Mouse (Mus musculus) thymus, adult 2 months (tissue): ENCODE measurements around the gene Tor1aip2.

Experiments
- CTCF ChIP-seq: fragments of 200-500 bp; IDR thresholded peaks from 2 replicates; pipeline ENCODE4 v1.5.1; 2012; ENCODE audit warnings: mild to moderate bottlenecking, control low read depth, low read length, moderate library complexity, borderline replicate concordance; ENCODE audit not compliant: control insufficient read depth, poor library complexity, insufficient read depth; ENCODE audit errors: extremely low read depth
- POLR2A ChIP-seq: fragments of 200-500 bp; IDR thresholded peaks from 2 replicates; pipeline ENCODE4 v1.6.1; 2012; ENCODE audit warnings: mild to moderate bottlenecking, low read length, control low read depth, moderate library complexity; ENCODE audit not compliant: control insufficient read depth, poor library complexity, insufficient read depth; ENCODE audit errors: extremely low read depth

DNA sequence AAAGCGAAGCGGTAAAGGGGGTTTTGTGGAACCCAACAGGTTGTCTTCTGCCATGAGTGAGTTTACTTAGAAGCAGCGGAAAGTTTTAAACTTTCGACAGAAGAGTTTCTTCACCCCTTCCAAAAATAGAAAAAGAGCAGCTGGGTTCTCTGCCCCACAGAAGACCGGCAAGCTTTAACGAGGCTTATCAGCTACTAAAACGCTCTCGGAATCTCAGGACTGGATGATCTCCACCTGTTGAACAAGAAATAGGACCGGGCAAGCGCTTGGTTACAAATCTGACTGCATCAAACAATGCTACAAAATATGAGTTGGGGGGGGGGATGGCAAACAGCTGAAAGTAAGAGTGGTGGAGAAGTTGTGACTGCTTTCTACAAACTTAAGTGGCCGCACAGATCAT is 44.8 kb upstream of the Tor1aip2 start:
- TF ChIP-seq POLR2A (no peak), CTCF (no peak)
